Mouse (Mus musculus) myocyte (in vitro differentiated cells): ENCODE data around the gene Taf10. TPM values are rescaled to one million over a fixed set of nuclear protein-coding genes. Genes with fewer than 3 reads are reported as not detected.

ENCODE experiments used
- H3K27me3 ChIP-seq: one replicate; pipeline ENCODE4 v1.6.1; 2011; ENCODE audit not compliant: control insufficient read depth, insufficient read depth, insufficient read length
- H3K36me3 ChIP-seq: one replicate; pipeline ENCODE4 v1.6.1; 2011; ENCODE audit not compliant: control insufficient read depth, insufficient read depth
- H3K4me2 ChIP-seq: one replicate; pipeline ENCODE4 v1.6.1; 2011; ENCODE audit warnings: low read depth, control low read depth
- H3K4me3 ChIP-seq: one replicate; pipeline ENCODE4 v1.5.1; 2011; ENCODE audit warnings: mild to moderate bottlenecking, control low read depth, moderate library complexity
- H3K79me2 ChIP-seq: one replicate; pipeline ENCODE4 v1.6.1; 2011; ENCODE audit not compliant: control insufficient read depth, insufficient read depth
- H3ac ChIP-seq: one replicate; pipeline ENCODE4 v1.6.1; 2011; ENCODE audit not compliant: control insufficient read depth, insufficient read length
- CEBPB ChIP-seq: IDR thresholded peaks from 2 replicates; pipeline ENCODE4 v1.6.1; 2011; ENCODE audit warnings: mild to moderate bottlenecking, moderate library complexity; ENCODE audit not compliant: poor library complexity, insufficient read depth, severe bottlenecking
- E2F4 ChIP-seq: IDR thresholded peaks from one replicate; pipeline ENCODE4 v1.6.1; 2011; ENCODE audit warnings: mild to moderate bottlenecking, control low read depth, moderate library complexity; ENCODE audit not compliant: insufficient read depth
- MAX ChIP-seq: IDR thresholded peaks from one replicate; pipeline ENCODE4 v1.6.1; 2011; ENCODE audit warnings: low read depth, mild to moderate bottlenecking, control low read depth
- MYOD1 ChIP-seq, 3 experiments: IDR thresholded peaks; one replicate each; pipeline ENCODE4 v1.6.1; 2011; ENCODE audit warnings: control low read depth in 2 of 3, low read depth in 2 of 3, mild to moderate bottlenecking in 2 of 3, moderate library complexity in 1 of 3; ENCODE audit not compliant: insufficient read length in 2 of 3, control insufficient read depth in 1 of 3
- MYOG ChIP-seq, 3 experiments: IDR thresholded peaks; one replicate each; pipeline ENCODE4 v1.6.1; 2011; ENCODE audit warnings: control low read depth in 2 of 3, low read depth in 2 of 3, mild to moderate bottlenecking in 2 of 3; ENCODE audit not compliant: insufficient read length in 2 of 3, control insufficient read depth in 1 of 3, insufficient read depth in 1 of 3
- POLR2A ChIP-seq: IDR thresholded peaks from one replicate; pipeline ENCODE4 v1.6.1; 2011; ENCODE audit warnings: low read depth, mild to moderate bottlenecking, control low read depth, moderate library complexity; ENCODE audit not compliant: insufficient read length
- POLR2AphosphoS2 ChIP-seq: IDR thresholded peaks from one replicate; pipeline ENCODE4 v1.6.1; 2011; ENCODE audit warnings: low read depth, control low read depth; ENCODE audit not compliant: insufficient read length
- REST ChIP-seq: IDR thresholded peaks from one replicate; pipeline ENCODE4 v1.6.1; 2011; ENCODE audit warnings: mild to moderate bottlenecking, control low read depth, moderate library complexity; ENCODE audit not compliant: insufficient read depth, insufficient read length
- SRF ChIP-seq: IDR thresholded peaks from one replicate; pipeline ENCODE4 v1.6.1; 2011; ENCODE audit warnings: low read depth; ENCODE audit not compliant: control insufficient read depth, insufficient read length
- TCF12 ChIP-seq: IDR thresholded peaks from one replicate; pipeline ENCODE4 v1.6.1; 2011; ENCODE audit warnings: mild to moderate bottlenecking, control low read depth; ENCODE audit not compliant: poor library complexity, insufficient read depth, severe bottlenecking
- TCF3 ChIP-seq: IDR thresholded peaks from one replicate; pipeline ENCODE4 v1.6.1; 2011; ENCODE audit warnings: low read depth, control low read depth; ENCODE audit not compliant: insufficient read length
- USF1 ChIP-seq: IDR thresholded peaks from one replicate; pipeline ENCODE4 v1.6.1; 2011; ENCODE audit warnings: low read depth, mild to moderate bottlenecking, control low read depth, moderate library complexity
- polyA plus RNA-seq: library from polyadenylated mRNA; unstranded; fragments of >200 nt; fragmentation: generic; extraction: Trizol; gene quantifications from one replicate; pipeline ENCODE4 v1.2.1, GENCODE M21; 2012; ENCODE audit warnings: missing spikeins

Taf10 gene
- polyA plus RNA-seq, 1 experiment = 249 TPM

- no peak overlapping the region for H3ac ChIP-seq
- H3K79me2 ChIP-seq = no peaks in the 10 kb centered on the region
- H3K36me3 ChIP-seq = no peaks in the 10 kb centered on the region
- no peak overlapping the region for H3K4me2 ChIP-seq
- no peak overlapping the region for H3K4me3 ChIP-seq
- peaks cover 14% of the 10 kb centered on the region for H3K27me3 ChIP-seq
- TF ChIP-seq E2F4 = no peak
- no peak for TF ChIP-seq MYOG (IDR thresholded peaks at IDR 0.05; ENCODE audit: control insufficient read depth in 1 of 3, insufficient read depth in 1 of 3, insufficient read length in 2 of 3, low read depth in 2 of 3)
- TF ChIP-seq USF1 = no peak
- TF ChIP-seq CEBPB = no peak
- TF ChIP-seq MYOD1 (IDR thresholded peaks at IDR 0.05; ENCODE audit: control insufficient read depth in 1 of 3, insufficient read length in 2 of 3, low read depth in 2 of 3) = no peak
- TF ChIP-seq MAX = no peak
- TF ChIP-seq TCF12 = no peak
- no peak for TF ChIP-seq REST
- no peak for TF ChIP-seq SRF
- no peak for TF ChIP-seq POLR2A
Measured at GRCm38 (mm10) chr7:105772331-105772730, 28.2 kb upstream of the Taf10 start.

DNA sequence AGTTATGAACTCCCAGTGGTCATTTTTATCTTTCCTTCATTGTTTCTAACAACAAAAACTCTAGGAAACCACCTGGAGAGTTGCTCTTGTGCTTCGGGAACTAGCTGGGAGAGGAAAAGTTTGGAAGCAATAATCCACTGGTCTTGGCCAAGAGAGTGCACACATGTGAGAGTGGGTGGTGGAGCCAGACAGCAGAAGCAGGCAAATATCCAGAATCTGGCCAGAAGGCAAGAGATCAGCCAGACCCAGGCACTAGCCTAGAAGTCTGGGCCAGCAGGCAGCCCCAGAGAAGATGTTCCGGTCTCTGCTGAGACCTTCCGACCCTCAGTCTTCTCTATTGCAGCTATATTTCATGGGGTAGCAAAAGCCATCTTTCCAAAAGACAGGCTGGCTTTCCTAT lies 25.8 kb upstream of the Taf10 start:
- Histone ChIP-seq H3K79me2 (no peaks in the 10 kb centered on the region), H3K4me2 (no peak overlapping the region), H3K27me3 (peaks cover 15% of the 10 kb centered on the region), H3ac (no peak overlapping the region), H3K36me3 (no peaks in the 10 kb centered on the region), H3K4me3 (no peak overlapping the region)
- TF ChIP-seq MAX = no peak
- no peak for TF ChIP-seq SRF
- TF ChIP-seq MYOD1 (IDR thresholded peaks at IDR 0.05; ENCODE audit: control insufficient read depth in 1 of 3, insufficient read length in 2 of 3, low read depth in 2 of 3) = no peak
- no peak for TF ChIP-seq USF1
- no peak for TF ChIP-seq MYOG (IDR thresholded peaks at IDR 0.05; ENCODE audit: control insufficient read depth in 1 of 3, insufficient read depth in 1 of 3, insufficient read length in 2 of 3, low read depth in 2 of 3)
- no peak for TF ChIP-seq POLR2AphosphoS2
- TF ChIP-seq CEBPB = no peak
- TF ChIP-seq E2F4 = no peak
- TF ChIP-seq REST = no peak
- no peak for TF ChIP-seq POLR2A
- TF ChIP-seq TCF12 = no peak
- TF ChIP-seq TCF3 = no peak

DNA sequence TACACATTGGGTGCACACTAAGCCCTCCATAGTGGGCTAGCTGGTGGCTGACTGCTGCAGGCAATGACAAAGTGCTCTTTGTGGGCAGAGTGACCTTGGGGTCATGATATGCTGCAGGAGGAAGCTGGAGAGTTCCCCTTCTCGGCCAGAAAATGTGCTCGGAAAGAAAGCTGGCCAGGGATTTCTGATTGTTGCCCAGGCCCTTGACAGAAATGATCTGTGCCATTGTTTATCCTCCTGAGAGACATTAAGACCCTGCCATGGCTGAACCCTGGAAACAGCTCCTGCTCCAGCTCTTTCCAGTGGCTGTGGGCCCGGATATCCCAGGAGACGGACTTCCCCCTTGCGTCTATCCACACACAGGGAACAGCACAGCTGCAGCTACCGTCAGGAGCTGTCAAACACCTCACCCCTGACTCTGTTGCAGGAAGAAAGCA lies 23.6 kb upstream of the Taf10 start:
- Histone ChIP-seq H3K4me2 (no peak overlapping the region), H3K27me3 (peaks cover 20% of the 10 kb centered on the region), H3ac (no peak overlapping the region), H3K79me2 (no peaks in the 10 kb centered on the region), H3K4me3 (no peak overlapping the region), H3K36me3 (no peaks in the 10 kb centered on the region)
- TF ChIP-seq MAX (no peak), TCF12 (no peak), SRF (no peak), TCF3 (no peak), CEBPB (no peak), MYOD1 (IDR thresholded peaks at IDR 0.05; ENCODE audit: control insufficient read depth in 1 of 3, insufficient read length in 2 of 3, low read depth in 2 of 3) (no peak)

- H3K4me2 ChIP-seq = no peak overlapping the region
- no peaks in the 10 kb centered on the region for H3K79me2 ChIP-seq
- H3ac ChIP-seq = no peak overlapping the region
- H3K36me3 ChIP-seq = no peaks in the 10 kb centered on the region
- no peak overlapping the region for H3K4me3 ChIP-seq
- H3K27me3 ChIP-seq = peaks cover 11% of the 10 kb centered on the region
- TF ChIP-seq TCF12 (no peak), TCF3 (no peak), E2F4 (no peak), USF1 (no peak), SRF (no peak), CEBPB (no peak), POLR2A (no peak), MAX (no peak), POLR2AphosphoS2 (no peak), MYOD1 (IDR thresholded peaks at IDR 0.05; ENCODE audit: control insufficient read depth in 1 of 3, insufficient read length in 2 of 3, low read depth in 2 of 3) (no peak), REST (no peak), MYOG (IDR thresholded peaks at IDR 0.05; ENCODE audit: control insufficient read depth in 1 of 3, insufficient read depth in 1 of 3, insufficient read length in 2 of 3, low read depth in 2 of 3) (no peak)
Measured at GRCm38 (mm10) chr7:105764331-105764730, 20.2 kb upstream of the Taf10 start.

GRCm38 (mm10) chr7:105762517-105763270 lies 18.5 kb upstream of the Taf10 start:
- Histone ChIP-seq H3ac (no peak overlapping the region), H3K27me3 (peaks cover 21% of the 10 kb centered on the region), H3K36me3 (no peaks in the 10 kb centered on the region), H3K79me2 (no peaks in the 10 kb centered on the region), H3K4me2 (no peak overlapping the region), H3K4me3 (no peak overlapping the region)
- TF ChIP-seq CEBPB = no peak
- TF ChIP-seq REST = no peak
- TF ChIP-seq TCF3 = no peak
- no peak for TF ChIP-seq MAX
